Mouse (Mus musculus) kidney, adult 18-20 months (tissue): ENCODE data around the gene Htr1b.

Source experiments
- DNase-seq: peaks from one replicate; pipeline ENCODE4 v3.0.0; 2021

Gene Htr1b

GRCm38 (mm10) chr9:81633437-81633973 lies at the start of gene Htr1b:
TSS of gene Htr1b (minus strand) at chr9:81633828.
- DNase-seq: peak; percentile 43

GRCm38 (mm10) chr9:81676716-81677115 lies 43.1 kb upstream of the Htr1b start:
- peak; percentile 4 for DNase-seq

- no peak for DNase-seq
Observed at GRCm38 (mm10) chr9:81637486-81637885, 3.9 kb upstream of the Htr1b start.

GRCm38 (mm10) chr9:81635109-81635508 lies 1.5 kb upstream of the Htr1b start:
- peak; percentile 39 for DNase-seq

- no peak for DNase-seq
Observed at GRCm38 (mm10) chr9:81634163-81634562, 535 bp upstream of the Htr1b start.

GRCm38 (mm10) chr9:81632736-81633436 lies 742 bp downstream of the Htr1b start:
- DNase-seq: peak; percentile 28

- no peak for DNase-seq
Observed at GRCm38 (mm10) chr9:81632191-81632735, 1.4 kb downstream of the Htr1b start.

- DNase-seq: peak; percentile 10
Observed at GRCm38 (mm10) chr9:81631581-81632091, 2.0 kb downstream of the Htr1b start.

GRCm38 (mm10) chr9:81626899-81627606 lies 6.6 kb downstream of the Htr1b start:
- peak; percentile 67 for DNase-seq

GRCm38 (mm10) chr9:81625898-81626297 lies 7.7 kb downstream of the Htr1b start:
- DNase-seq: no peak

GRCm38 (mm10) chr9:81622873-81623272 lies 10.8 kb downstream of the Htr1b start:
- DNase-seq: no peak

GRCm38 (mm10) chr9:81611022-81611421 lies 22.6 kb downstream of the Htr1b start:
- no peak for DNase-seq
